Mouse (Mus musculus) left cerebral cortex, postnatal 14 days (tissue): ENCODE measurements around the gene Mettl23. TPM values are rescaled to one million over a fixed set of nuclear protein-coding genes. Genes with fewer than 3 reads are reported as not detected.

Experiments used
- total RNA-seq, 2 experiments: library from RNA; stranded (reverse); gene quantifications; 2 replicates each; pipeline ENCODE4 v1.2.3; 2021

Mettl23 gene
- total RNA-seq, 2 experiments from 2014 or later: 25.8 to 28.4 TPM

Other genes with a start within 250 kb of the Mettl23 start
- gene Rhbdf2, start 216.3 kb upstream of the Mettl23 start, total RNA-seq: 1 to 10 TPM; 1.5 to 1.9 TPM
- 1 to 10 TPM; 2.8 to 3.0 TPM for gene Prcd, start 189.7 kb upstream of the Mettl23 start, total RNA-seq
- 10 to 100 TPM; 26.7 to 34.7 TPM for gene Cygb, start 189.0 kb upstream of the Mettl23 start, total RNA-seq
- not detected for gene St6galnac1, start 67.8 kb upstream of the Mettl23 start, total RNA-seq
- gene Mxra7, start 15.2 kb upstream of the Mettl23 start, total RNA-seq: 10 to 100 TPM; 14.9 to 15.9 TPM
- gene Jmjd6, start 171 bp downstream of the Mettl23 start, total RNA-seq: 10 to 100 TPM; 25.4 to 30.2 TPM
- gene Mfsd11, start 9.2 kb downstream of the Mettl23 start, total RNA-seq: 10 to 100 TPM; 36.9 to 45.9 TPM
- 100 to 1,000 TPM; 161 to 168 TPM for gene Srsf2, start 9.8 kb downstream of the Mettl23 start, total RNA-seq
- 10 to 100 TPM; 80.0 to 86.1 TPM for gene Mgat5b, start 75.6 kb downstream of the Mettl23 start, total RNA-seq